Mouse (Mus musculus): ENCODE data around the gene Chordc1. TPM values are rescaled to one million over a fixed set of nuclear protein-coding genes. Genes with fewer than 3 reads are reported as not detected.
"Not testable (repeated sequence)": the region's sequence is repeated elsewhere in the genome, so short reads cannot be mapped to it uniquely, and the experiment has no call there.

Chordc1 gene
- 100 to 1,000 TPM in 1 of 2 experiments, 10 to 100 TPM in 1; 70.2 to 103 TPM for total RNA-seq (2021)

GRCm38 (mm10) chr9:18291571-18292429 lies at the start of gene Chordc1:
Gene Chordc1, plus strand, starts transcription at chr9:18292125.
- peak; percentile 95 to 96 for DNase-seq (ENCODE audit: low spot score in 2 of 2)
- intact Hi-C loops (cut with DNase I): loop anchor here (5.0 kb wide), 1 partner anchor 181 kb away; no protein-coding TSS in a partner anchor

DNA sequence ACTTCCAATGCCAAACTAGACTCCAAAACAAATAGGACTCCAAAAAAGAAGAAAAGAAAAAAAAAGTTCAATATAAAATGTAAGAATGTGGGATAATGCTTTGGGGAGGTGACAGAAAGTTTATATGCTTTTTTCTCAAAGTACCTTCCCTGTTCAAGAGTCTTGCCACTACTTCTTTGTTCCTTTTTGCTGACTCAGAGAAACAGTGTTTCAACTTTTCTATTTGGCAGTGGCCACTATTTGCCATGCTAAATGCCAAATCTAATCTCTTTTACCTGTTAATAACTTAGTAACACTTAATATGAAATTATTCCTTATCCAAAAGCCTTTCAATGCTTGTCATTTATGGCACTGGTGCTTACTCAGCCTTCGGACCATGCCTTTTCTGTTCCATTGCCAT lies 16.0 kb upstream of the Chordc1 start:
- DNase-seq (ENCODE audit: low spot score in 2 of 2): no peak
- intact Hi-C loops (cut with DNase I): no loop called here

DNA sequence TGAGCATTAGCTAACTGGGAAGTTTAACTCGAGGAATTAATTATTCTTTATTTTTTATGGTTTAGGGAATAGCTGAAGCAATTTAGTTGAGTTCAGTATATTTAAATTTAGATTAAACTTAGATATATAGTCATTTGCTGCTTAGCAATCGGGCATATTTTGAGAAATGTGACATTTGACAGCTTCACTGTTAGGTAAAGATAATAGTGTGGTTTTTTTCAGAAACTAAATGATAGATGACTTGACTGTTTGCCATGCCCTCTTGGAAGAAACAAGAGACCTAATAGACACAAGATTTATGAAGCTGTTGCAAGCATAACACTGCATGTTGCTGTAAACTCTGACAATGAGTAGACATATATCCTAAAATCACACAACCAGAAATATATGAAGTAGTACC lies 15.1 kb upstream of the Chordc1 start:
- intact Hi-C loops (cut with DNase I): no loop called here
- no peak for DNase-seq (ENCODE audit: low spot score in 2 of 2)

GRCm38 (mm10) chr9:18277497-18277896 lies 14.4 kb upstream of the Chordc1 start:
- no peak for DNase-seq (ENCODE audit: low spot score in 2 of 2)
- intact Hi-C loops (cut with DNase I): no loop called here

DNA sequence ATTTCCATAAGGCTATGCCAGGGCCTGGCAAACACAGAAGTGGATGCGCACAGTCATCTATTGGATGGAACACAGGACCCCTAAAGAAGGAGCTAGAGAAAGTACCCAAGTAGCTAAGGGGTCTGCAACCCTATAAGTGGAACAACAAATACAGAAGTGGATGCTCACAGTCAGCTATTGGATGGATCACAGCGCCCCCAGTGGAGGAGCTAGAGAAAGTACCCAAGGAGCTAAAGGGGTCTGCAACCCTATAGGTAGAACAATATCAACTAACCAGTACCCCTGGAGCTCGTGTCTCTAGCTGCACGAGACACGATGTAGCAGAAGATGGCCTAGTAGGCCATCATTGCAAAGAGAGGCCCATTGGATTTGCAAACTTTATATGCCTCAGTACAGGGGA lies 13.2 kb upstream of the Chordc1 start:
- DNase-seq (ENCODE audit: low spot score in 2 of 2); intact Hi-C loops (cut with DNase I): not testable (repeated sequence)

- intact Hi-C loops (cut with DNase I): loop anchor here (5.0 kb wide), 1 partner anchor 180 kb away; no protein-coding TSS in a partner anchor
- DNase-seq (ENCODE audit: low spot score in 2 of 2): no peak
Measured at GRCm38 (mm10) chr9:18292443-18292922, 558 bp downstream of the Chordc1 start.

DNA sequence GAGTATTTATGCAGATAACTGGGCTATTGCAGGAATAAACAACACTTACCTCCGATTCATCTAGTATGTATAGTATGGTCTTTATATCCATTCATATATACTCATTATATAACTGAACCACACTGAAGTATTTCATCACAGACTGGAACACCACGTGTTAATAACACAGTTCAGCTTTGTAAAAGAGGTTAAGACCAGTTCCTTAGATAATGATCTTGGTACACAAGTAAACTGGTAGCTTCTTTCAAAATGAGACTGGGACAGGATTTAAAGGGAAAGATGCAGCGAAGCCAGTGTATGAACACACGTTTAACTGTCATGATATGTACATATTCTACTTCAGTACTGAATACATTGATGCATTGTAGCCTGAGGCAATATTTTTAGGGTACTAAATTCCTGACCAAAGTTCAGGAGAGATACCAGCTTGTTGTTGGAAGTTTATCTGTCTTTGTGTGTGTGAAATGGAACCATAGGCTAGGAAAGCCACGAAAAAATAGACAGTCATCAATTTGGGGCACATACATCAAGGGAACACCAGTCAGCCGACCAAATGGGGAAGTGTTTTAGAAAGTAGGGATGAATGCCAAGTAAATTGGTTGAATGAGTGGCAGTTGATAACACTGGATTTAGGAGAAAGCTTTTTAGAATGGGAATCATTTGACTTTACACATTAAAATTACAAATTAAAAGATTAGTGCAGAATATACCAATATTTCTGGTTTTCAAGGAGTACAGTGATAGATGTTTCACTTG lies 1.3 kb downstream of the Chordc1 start:
- no peak for DNase-seq (ENCODE audit: low spot score in 2 of 2)
- intact Hi-C loops (cut with DNase I): loop anchor here (5.0 kb wide), 1 partner anchor 179 kb away; no protein-coding TSS in a partner anchor

DNA sequence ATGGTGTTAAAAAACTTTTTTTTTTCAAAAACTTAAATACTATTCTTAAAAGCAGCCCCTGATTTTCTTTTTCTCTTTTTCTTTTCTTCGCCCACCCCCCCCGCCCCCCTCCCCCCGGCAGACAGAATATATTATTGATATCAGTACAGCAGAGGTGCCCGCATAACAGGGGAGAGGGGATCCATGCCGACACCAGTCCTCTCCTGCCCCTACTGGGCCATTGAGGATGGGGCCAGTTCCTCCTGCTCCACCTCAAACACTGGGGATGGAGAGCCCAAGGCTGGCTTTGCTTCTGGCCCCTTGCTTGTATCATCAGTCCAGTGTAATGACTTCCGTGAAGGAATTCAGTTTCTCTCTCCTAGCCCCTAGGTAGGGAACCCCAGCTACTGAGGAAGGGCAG lies 6.4 kb downstream of the Chordc1 start:
- DNase-seq (ENCODE audit: low spot score in 2 of 2): no peak
- intact Hi-C loops (cut with DNase I): no loop called here

DNA sequence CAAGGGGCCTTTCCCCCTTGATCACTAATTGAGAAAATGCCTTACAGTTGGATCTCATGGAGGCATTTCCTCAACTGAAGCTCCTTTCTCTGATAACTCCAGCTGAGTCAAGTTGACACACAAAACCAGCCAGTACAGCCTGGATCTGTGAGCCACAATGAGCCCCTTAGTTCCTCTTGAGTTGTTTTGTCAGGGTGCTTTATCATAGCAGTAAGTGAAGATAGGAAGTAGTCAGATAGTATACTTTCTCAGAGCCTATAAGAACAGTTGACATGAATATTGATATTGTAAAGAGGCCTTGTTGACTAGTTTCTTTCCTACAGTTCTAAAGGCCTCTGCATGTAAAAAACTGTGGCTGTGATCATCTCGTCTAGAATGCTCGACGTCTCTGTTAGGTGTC lies 28.1 kb downstream of the Chordc1 start:
- DNase-seq (ENCODE audit: low spot score in 2 of 2): no peak
- intact Hi-C loops (cut with DNase I): no loop called here

Other genes starting within 250 kb of the Chordc1 start
- 1 to 10 TPM in 1 of 2 experiments, under 1 TPM in 1; 0.39 to 1.7 TPM for gene Naalad2, start 110.9 kb downstream of the Chordc1 start, total RNA-seq (2021)
- gene Ubtfl1, start 112.3 kb downstream of the Chordc1 start, total RNA-seq (2021): not detected
- not detected for gene Mbd3l2, start 138.5 kb downstream of the Chordc1 start, total RNA-seq (2021)
- 1 to 10 TPM; 2.1 to 3.1 TPM for gene Zfp558, start 186.1 kb downstream of the Chordc1 start, total RNA-seq (2021)
- gene Mbd3l1, start 186.2 kb downstream of the Chordc1 start, total RNA-seq (2021): not detected

Measured in left cerebral cortex, postnatal 36 days (tissue).